Mouse (Mus musculus) limb, embryonic 14.5 days (tissue): Measurements from ENCODE around the gene Psmb3. TPM values are rescaled to one million over a fixed set of nuclear protein-coding genes. Genes with fewer than 3 reads are reported as not detected.

Source experiments
- ATAC-seq: fragments of 200-750 bp; cut with Nextera tagmentation; 2 replicates; pipeline ENCODE4 v1.8.0; 2017; ENCODE audit warnings: low read depth, moderate number of reproducible peaks, moderate TSS enrichment; ENCODE audit not compliant: low FRiP score
- DNase-seq: peaks from one replicate; pipeline ENCODE4 v3.0.0-alpha.2; 2015; ENCODE audit warnings: low spot score
- H3K27ac ChIP-seq: fragments of 300-500 bp; sonication (generic); replicated peaks from 2 replicates; pipeline ENCODE4 v1.5.1; 2014; ENCODE audit warnings: low read depth, mild to moderate bottlenecking, low read length, moderate library complexity, mixed read lengths
- H3K27me3 ChIP-seq: fragments of 300-500 bp; sonication (generic); 2 replicates; pipeline ENCODE4 v1.6.1; 2014; ENCODE audit warnings: low read length, mixed read lengths; ENCODE audit not compliant: control insufficient read depth, insufficient read depth
- H3K36me3 ChIP-seq: fragments of 300-500 bp; sonication (generic); 2 replicates; pipeline ENCODE4 v1.6.1; 2014; ENCODE audit warnings: mild to moderate bottlenecking, low read length, moderate library complexity, mixed read lengths; ENCODE audit not compliant: control insufficient read depth, insufficient read depth
- H3K4me1 ChIP-seq: fragments of 300-500 bp; sonication (generic); 2 replicates; pipeline ENCODE4 v1.6.1; 2014; ENCODE audit warnings: antibody characterized with exemption, low read length, mixed read lengths; ENCODE audit not compliant: control insufficient read depth, insufficient read depth
- H3K4me2 ChIP-seq: fragments of 300-500 bp; sonication (generic); replicated peaks from 2 replicates; pipeline ENCODE4 v1.6.1; 2014; ENCODE audit warnings: low read depth, mild to moderate bottlenecking, low read length, moderate library complexity; ENCODE audit not compliant: severe bottlenecking
- H3K4me3 ChIP-seq: fragments of 300-500 bp; sonication (generic); replicated peaks from 2 replicates; pipeline ENCODE4 v1.5.1; 2014; ENCODE audit warnings: low read length
- H3K9ac ChIP-seq: fragments of 300-500 bp; sonication (generic); 2 replicates; pipeline ENCODE4 v1.6.1; 2014; ENCODE audit warnings: mild to moderate bottlenecking, low read depth, low read length, moderate library complexity; ENCODE audit not compliant: severe bottlenecking
- H3K9me3 ChIP-seq: fragments of 300-500 bp; sonication (generic); 2 replicates; pipeline ENCODE4 v1.6.1; 2016; ENCODE audit warnings: low read length; ENCODE audit not compliant: control insufficient read depth
- POLR2A ChIP-seq: fragments of 200-500 bp; IDR thresholded peaks from 2 replicates; pipeline ENCODE4 v1.8.0; 2012; ENCODE audit warnings: inconsistent platforms, mild to moderate bottlenecking, moderate library complexity, borderline replicate concordance; ENCODE audit not compliant: insufficient read depth, insufficient read length; ENCODE audit errors: extremely low read depth
- WGBS: fragments of 180-500 bp; shearing (Covaris S2); extraction: QIAGEN DNeasy Blood & Tissue Kit; methylation state at CpG from one replicate; pipeline ENCODE4 v1.1.7; 2014; 5-methylcytosine and 5-hydroxymethylcytosine counted together
- polyA plus RNA-seq, 2 experiments: library from polyadenylated mRNA; depleted of rRNA in 1 of 2; stranded (reverse) in 1 of 2; unstranded in 1 of 2; fragments of >200 nt; fragmentation: Nextera tagmentation in 1 of 2; extraction: Ambion mirVana in 1 of 2; gene quantifications; 2 replicates each; pipeline versions ENCODE4 v1.2.1 to v1.2.3; 2012 to 2014

Psmb3 gene
- polyA plus RNA-seq, 2 experiments = 368 to 508 TPM

DNA sequence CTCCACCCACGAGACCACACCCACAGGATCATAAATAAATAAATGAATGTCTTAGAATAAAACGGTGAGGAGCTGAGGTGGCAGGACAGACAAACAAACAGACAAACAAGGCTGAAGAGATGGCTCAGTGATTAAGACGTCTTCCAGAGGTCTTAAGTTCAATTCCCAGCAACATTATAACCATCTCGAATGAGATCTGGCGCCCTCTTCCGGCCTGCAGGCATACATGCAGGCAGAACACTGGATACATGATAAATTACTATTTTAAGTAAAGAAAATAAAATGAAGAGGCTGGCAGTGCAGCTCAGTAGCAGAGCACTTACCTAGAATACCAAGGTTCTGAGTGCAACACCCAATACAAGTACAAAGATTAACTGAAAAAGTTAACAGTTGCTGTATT is 35.5 kb downstream of the Psmb3 start:
- Histone ChIP-seq H3K27ac (no peak overlapping the region), H3K36me3 (no peaks in the 10 kb centered on the region), H3K4me1 (peaks cover 19% of the 10 kb centered on the region), H3K9ac (no peak overlapping the region), H3K4me3 (no peak overlapping the region), H3K27me3 (no peaks in the 10 kb centered on the region), H3K4me2 (no peak overlapping the region), H3K9me3 (no peaks in the 10 kb centered on the region)
- no peak for TF ChIP-seq POLR2A
- no peak for DNase-seq
- WGBS = 59% methylated on average over 6 of the region's 6 CpGs
- ATAC-seq = no peak

DNA sequence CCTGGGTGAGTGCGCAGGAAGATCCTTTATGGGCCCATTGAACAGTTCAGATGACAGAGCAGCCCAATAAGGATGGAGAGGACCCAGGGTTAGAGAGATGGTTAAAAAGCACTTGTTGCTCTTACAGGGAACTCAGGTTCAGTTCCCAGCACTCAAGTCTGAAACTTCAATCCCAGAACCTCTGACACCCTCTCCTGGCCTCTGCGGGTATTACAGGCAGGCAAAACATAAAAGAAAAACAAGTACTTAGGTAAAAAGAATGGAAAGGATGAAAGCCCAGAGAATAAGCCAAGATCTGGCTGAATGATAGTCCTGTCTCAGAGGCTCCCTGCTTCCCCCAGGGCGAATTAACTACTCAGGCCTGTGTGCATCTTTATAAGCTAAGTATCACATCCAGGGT is 36.0 kb downstream of the Psmb3 start:
- Histone ChIP-seq H3K9me3 (no peaks in the 10 kb centered on the region), H3K9ac (no peak overlapping the region), H3K36me3 (no peaks in the 10 kb centered on the region), H3K4me1 (peaks cover 17% of the 10 kb centered on the region), H3K27ac (no peak overlapping the region), H3K4me3 (no peak overlapping the region), H3K4me2 (no peak overlapping the region), H3K27me3 (no peaks in the 10 kb centered on the region)
- 96% methylated on average over 3 of the region's 3 CpGs for WGBS
- ATAC-seq (no peak), DNase-seq (no peak)
- no peak for TF ChIP-seq POLR2A

DNA sequence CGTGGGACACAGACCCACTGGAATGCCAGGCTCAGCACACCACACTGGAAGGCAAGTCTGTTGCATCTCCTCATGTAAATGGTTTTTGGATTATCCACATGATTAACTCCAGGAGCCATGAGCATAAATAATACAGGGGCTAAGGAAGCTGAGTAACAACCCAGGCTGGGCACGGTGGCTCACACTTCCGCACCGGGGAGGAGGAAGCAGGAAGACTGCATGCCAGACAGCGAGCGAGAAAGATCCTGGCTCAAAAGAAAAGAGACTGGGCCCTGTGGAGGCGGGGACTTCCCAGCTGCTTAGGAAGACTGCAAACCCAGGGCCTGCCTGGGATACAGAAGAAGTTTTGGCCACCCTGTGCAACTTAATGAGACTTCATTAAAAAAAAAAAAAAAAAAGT is 37.0 kb downstream of the Psmb3 start:
- 42% methylated on average over 7 of the region's 7 CpGs for WGBS
- H3K9ac ChIP-seq = no peak overlapping the region

DNA sequence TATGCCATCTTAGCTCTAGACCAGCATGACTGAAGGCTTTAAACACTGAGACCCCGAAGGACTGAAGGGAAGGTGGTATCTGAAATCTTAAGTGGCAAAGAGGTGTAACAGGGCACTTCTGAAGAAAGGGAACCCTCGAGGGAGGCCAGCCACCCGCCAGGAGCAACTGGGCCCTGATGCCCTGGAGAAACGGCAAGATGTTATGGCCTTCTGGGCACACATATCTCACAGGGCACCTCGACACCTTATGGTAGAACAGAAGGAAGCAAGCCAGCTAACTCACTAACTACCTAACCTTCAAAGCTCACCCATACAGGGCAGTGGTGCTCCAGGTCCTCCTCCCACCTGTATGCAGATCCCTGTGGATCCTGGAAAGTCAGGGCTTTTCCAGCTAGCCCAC is 39.0 kb downstream of the Psmb3 start:
- no peak overlapping the region for H3K27ac ChIP-seq
- no peaks in the 10 kb centered on the region for H3K27me3 ChIP-seq
- no peaks in the 10 kb centered on the region for H3K9me3 ChIP-seq
- H3K4me2 ChIP-seq = 0 out of 2 replicates have a peak overlapping the region, but pooled peaks have one; percentile 83
- H3K36me3 ChIP-seq = peaks cover 12% of the 10 kb centered on the region
- ATAC-seq = no peak
- WGBS = 91% methylated on average over 5 of the region's 5 CpGs
- H3K4me3 ChIP-seq = no peak overlapping the region
- H3K9ac ChIP-seq = no peak overlapping the region
- TF ChIP-seq POLR2A = no peak
- DNase-seq = no peak
- peaks cover 15% of the 10 kb centered on the region for H3K4me1 ChIP-seq

More for the DNA sequence above, 37.0 kb downstream of the Psmb3 start:
- DNase-seq (no peak), ATAC-seq (no peak)
- TF ChIP-seq POLR2A = no peak
- peaks cover 15% of the 10 kb centered on the region for H3K4me1 ChIP-seq
- H3K27ac ChIP-seq = no peak overlapping the region
- no peak overlapping the region for H3K4me2 ChIP-seq
- H3K27me3 ChIP-seq = no peaks in the 10 kb centered on the region
- no peaks in the 10 kb centered on the region for H3K9me3 ChIP-seq
- H3K36me3 ChIP-seq = no peaks in the 10 kb centered on the region
- no peak overlapping the region for H3K4me3 ChIP-seq

DNA sequence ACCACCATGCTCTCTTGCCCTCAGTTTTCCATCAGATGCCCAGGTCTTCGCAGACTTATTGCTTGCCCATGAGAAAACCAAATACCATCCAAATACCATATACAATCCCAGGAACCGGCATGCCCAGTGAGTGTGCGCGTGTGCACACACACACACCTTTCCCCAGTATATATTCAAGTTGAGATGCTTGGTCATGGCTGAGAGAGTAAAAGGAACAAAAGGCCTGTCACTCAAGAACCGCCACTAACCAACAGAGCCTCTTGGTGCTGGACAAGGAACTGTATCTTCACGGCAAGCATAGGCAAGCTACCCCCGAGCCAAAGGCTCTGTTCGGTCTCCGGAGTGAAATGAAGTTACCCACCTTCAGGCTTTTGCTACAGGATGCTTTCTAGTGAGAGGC is 39.4 kb downstream of the Psmb3 start:
- Histone ChIP-seq H3K27me3 (no peaks in the 10 kb centered on the region), H3K4me3 (peak overlapping the region; percentile 80; the same call in 1 of the 2 replicates), H3K9ac (0 out of 2 replicates have a peak overlapping the region, but pooled peaks have one; percentile 83), H3K4me2 (peak overlapping the region; percentile 83), H3K27ac (no peak overlapping the region), H3K9me3 (no peaks in the 10 kb centered on the region), H3K4me1 (peaks cover 15% of the 10 kb centered on the region), H3K36me3 (peaks cover 17% of the 10 kb centered on the region)
- DNase-seq = no peak
- ATAC-seq = no peak
- WGBS = 83% methylated on average over 9 of the region's 9 CpGs
- TF ChIP-seq POLR2A = no peak

DNA sequence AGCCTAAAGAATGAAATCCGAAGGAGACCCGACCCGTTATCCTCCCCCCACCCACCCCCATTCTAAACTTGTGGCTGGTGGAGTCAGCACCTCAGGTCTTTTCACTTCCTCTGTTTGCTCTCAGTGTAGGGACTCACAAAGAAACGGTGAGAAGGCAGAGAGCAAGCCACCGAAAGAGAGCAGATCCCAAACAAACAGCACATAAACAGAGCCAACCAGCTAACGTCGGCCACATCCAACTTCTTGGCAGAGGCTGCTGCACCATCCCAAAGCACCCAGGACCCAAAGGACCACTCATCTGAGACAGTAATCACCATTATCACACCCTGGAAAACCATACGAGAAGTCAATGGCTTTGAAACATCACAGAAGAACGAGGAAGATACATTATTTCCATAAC is 40.2 kb downstream of the Psmb3 start:
- ATAC-seq = no peak
- Histone ChIP-seq H3K4me2 (peak overlapping the region; percentile 83), H3K27me3 (no peaks in the 10 kb centered on the region), H3K27ac (no peak overlapping the region; the same call in 1 of the 2 replicates), H3K4me1 (peaks cover 15% of the 10 kb centered on the region), H3K36me3 (peaks cover 25% of the 10 kb centered on the region), H3K9me3 (no peaks in the 10 kb centered on the region), H3K4me3 (peak overlapping the region; percentile 80), H3K9ac (peak overlapping the region; percentile 83)
- 38% methylated on average over 9 of the region's 9 CpGs for WGBS
- DNase-seq = no peak
- no peak for TF ChIP-seq POLR2A
